Mouse (Mus musculus): ENCODE data around the gene Gm17509.

DNA sequence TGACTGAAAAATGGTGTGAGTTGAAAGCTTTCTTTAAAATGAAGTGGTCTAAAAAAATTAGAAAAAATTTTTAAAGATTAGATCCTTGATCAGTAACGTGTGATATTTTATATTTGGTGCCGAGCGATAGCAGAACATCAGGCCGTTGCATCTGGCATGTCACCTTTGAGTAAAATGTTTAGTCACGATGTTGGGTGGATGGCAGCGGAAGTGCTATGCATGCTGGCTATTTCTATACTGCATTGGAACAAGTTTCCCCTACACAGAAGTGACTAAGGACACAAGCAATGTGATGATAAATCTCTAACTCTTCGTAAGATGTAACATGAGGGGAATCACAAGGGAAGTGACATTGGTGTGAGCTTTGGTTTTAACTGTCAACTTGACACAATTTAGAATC is 16.2 kb downstream of the Gm17509 start:
- TF ChIP-seq CTCF (IDR thresholded peaks at IDR 0.05; ENCODE audit: low read depth) = no peak
- TF ChIP-seq EP300 (optimal IDR thresholded peaks at IDR 0.05) = no peak
